Mouse (Mus musculus): ENCODE measurements at regions not wholly inside any gene's neighbourhood (a gene's known extent, or its start where the extent isn't known, plus 50 kb on each side); places are given as distances from the start of the nearest gene placed in this dataset.

DNA sequence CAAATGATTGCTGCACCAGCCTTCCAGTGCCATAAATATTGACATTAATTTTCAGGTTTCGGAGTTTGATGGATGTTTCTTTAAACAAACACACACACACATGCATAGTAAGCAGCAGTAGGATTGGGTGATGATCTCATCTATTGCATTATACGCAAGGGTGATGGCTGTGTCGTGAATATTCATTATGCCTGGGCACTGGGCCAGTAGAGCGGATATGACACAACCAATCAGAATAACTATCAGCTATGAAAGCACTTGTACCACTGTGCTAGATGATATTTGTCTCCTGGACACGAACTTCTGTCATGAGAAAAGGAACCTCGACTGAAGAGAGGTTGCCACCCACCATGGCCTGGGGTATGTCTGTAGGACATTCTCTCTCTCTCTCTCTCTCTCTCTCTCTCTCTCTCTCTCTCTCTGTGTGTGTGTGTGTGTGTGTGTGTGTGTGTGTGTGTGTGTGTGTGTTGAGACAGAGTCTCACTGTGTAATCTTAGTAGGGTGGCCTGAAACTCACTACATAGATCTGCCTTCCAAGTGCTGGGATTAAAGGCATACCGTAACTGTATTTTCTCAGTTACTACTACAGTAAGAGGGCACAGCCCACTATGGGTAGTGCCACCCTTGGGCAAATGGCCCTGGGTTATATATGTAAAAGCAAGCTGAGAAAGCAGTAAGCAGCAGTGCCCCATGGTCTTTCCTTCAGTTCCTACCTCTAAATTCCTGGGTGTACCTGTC lies 94.7 kb upstream of the Nampt start:
- TF ChIP-seq POLR2A (IDR thresholded peaks at IDR 0.05; ENCODE audit: borderline replicate concordance, extremely low read depth, low read depth, low read length) (no peak), CTCF (IDR thresholded peaks at IDR 0.05; ENCODE audit: insufficient read depth, low read length) (no peak)

Data from lung, adult 2 months (tissue).